ENCODE assay signal across 12 mouse cellular contexts in the genomic region with DNA sequence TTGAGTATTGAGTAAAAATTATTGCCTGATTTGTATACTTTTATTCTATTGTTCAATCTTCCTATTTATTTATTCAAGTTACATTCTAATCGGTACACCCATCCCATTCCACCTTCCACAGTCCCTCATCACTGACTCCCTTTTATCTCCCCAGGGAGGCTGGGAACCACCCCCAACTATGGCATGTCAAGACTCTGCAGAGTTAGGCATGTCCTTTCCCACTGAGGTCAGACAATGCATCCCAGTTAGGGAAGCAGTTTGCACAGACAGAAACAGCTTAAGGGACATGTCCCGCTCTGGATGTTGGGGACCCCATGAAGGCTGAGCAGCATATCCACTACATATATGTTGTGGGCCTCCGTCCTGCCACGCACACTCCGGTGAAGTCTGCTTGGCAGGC.
"Had no signal": no experiment of that assay in that cellular context is flagged by ENCODE, and none has a peak within 500 bp of the region (broad histone marks: within the 10 kb centered on the region; RNA-seq: fewer than 3 reads in every experiment).

No protein-coding gene starts in this region.

- DNase-seq: left cerebral cortex, postnatal 4 days; liver; liver, embryonic 13.5 days; liver, postnatal 0 days; lung, adult 18-20 months; lung, adult 2 months; lung, embryonic 14.5 days; lung, postnatal 10 days; lung, postnatal 14 days; lung, postnatal 36 days; lung, postnatal 4 days; midbrain, embryonic 14.5 days had no signal
